Mouse (Mus musculus): ENCODE results near the gene Tmem91. TPM values are rescaled to one million over a fixed set of nuclear protein-coding genes. Genes with fewer than 3 reads are reported as not detected.

Gene Tmem91
- polyA plus RNA-seq, 1 experiment: 0.61 TPM

DNA sequence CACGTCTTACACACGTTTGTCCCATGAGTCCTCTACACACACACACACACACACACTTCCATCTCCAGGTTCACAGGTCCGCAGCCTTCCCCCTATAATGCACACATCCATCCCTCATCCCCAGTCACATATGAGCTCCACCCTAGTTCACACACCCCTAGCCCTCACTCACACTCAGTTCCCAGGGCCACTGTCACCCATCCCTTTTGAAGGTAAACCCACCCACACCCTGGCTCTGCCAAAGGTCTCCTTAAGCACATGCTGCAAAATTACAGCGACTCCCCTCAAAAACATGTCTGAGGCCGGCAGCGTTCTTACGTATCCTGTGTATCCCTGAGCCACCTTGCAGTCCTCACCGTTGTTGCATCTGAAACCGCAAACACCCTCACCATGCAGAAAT lies 669 bp downstream of the Tmem91 start:
- DNase-seq (ENCODE audit: low read depth in 1 of 2, low spot score in 2 of 2): no peak
- WGBS: 13% methylated on average over 9 of the region's 9 CpGs
- Histone ChIP-seq H3K4me1 (ENCODE audit: control insufficient read depth, insufficient read depth, insufficient read length) (0 out of 2 replicates have a peak, but pooled peaks cover 8% of the 10 kb centered on the region), H3K36me3 (ENCODE audit: control insufficient read depth, insufficient read depth, low read length) (no peaks in the 10 kb centered on the region), H3K27ac (ENCODE audit: insufficient read depth, low read length) (no peak overlapping the region), H3K4me3 (ENCODE audit: extremely low read depth, insufficient read depth, insufficient read length) (peak overlapping the region; percentile 17; the same call in 1 of the 2 replicates), H3K27me3 (ENCODE audit: control insufficient read depth, insufficient read depth, low read length) (peaks cover 2% of the 10 kb centered on the region; the same call in 1 of the 2 replicates)
- TF ChIP-seq POLR2A (IDR thresholded peaks at IDR 0.05; ENCODE audit: low read depth, low read length): no peak
- TF ChIP-seq CTCF (IDR thresholded peaks at IDR 0.05; ENCODE audit: extremely low read depth, insufficient read depth, insufficient read length, insufficient replicate concordance): no peak

DNA sequence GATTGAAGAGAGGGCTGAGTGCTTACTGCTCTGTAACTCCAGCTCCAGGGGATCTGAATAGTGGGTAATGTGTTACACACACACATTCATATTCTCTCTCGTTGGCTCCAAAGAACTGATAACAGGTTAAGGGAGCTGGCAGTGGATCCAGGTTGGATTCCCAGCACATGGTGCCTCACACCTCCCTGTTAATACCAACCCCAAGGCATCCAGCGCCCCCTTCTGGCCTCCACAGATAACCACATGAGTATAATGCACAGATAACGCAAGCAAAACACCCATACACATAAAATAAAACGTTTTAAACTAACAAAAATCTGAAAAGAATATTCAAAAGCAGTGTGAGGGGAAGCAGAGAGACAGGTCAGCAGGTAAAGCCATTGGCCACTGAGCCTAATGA lies 2.5 kb downstream of the Tmem91 start:
- TF ChIP-seq POLR2A (IDR thresholded peaks at IDR 0.05; ENCODE audit: low read depth, low read length) (no peak), CTCF (IDR thresholded peaks at IDR 0.05; ENCODE audit: extremely low read depth, insufficient read depth, insufficient read length, insufficient replicate concordance) (no peak)
- Histone ChIP-seq H3K4me1 (ENCODE audit: control insufficient read depth, insufficient read depth, insufficient read length) (0 out of 2 replicates have a peak, but pooled peaks cover 8% of the 10 kb centered on the region), H3K27ac (ENCODE audit: insufficient read depth, low read length) (no peak overlapping the region), H3K4me3 (ENCODE audit: extremely low read depth, insufficient read depth, insufficient read length) (no peak overlapping the region), H3K36me3 (ENCODE audit: control insufficient read depth, insufficient read depth, low read length) (peaks cover 11% of the 10 kb centered on the region), H3K27me3 (ENCODE audit: control insufficient read depth, insufficient read depth, low read length) (peaks cover 2% of the 10 kb centered on the region; the same call in 1 of the 2 replicates)
- 64% methylated on average over 4 of the region's 4 CpGs for WGBS
- no peak for DNase-seq (ENCODE audit: low read depth in 1 of 2, low spot score in 2 of 2)

GRCm38 (mm10) chr7:25671686-25672085 lies 3.3 kb downstream of the Tmem91 start:
- 74% methylated on average over 2 of the region's 2 CpGs for WGBS
- Histone ChIP-seq H3K4me1 (ENCODE audit: control insufficient read depth, insufficient read depth, insufficient read length) (0 out of 2 replicates have a peak, but pooled peaks cover 8% of the 10 kb centered on the region), H3K36me3 (ENCODE audit: control insufficient read depth, insufficient read depth, low read length) (peaks cover 15% of the 10 kb centered on the region), H3K27me3 (ENCODE audit: control insufficient read depth, insufficient read depth, low read length) (peaks cover 2% of the 10 kb centered on the region; the same call in 1 of the 2 replicates), H3K4me3 (ENCODE audit: extremely low read depth, insufficient read depth, insufficient read length) (no peak overlapping the region), H3K27ac (ENCODE audit: insufficient read depth, low read length) (no peak overlapping the region)
- TF ChIP-seq POLR2A (IDR thresholded peaks at IDR 0.05; ENCODE audit: low read depth, low read length): no peak
- no peak for TF ChIP-seq CTCF (IDR thresholded peaks at IDR 0.05; ENCODE audit: extremely low read depth, insufficient read depth, insufficient read length, insufficient replicate concordance)
- DNase-seq (ENCODE audit: low read depth in 1 of 2, low spot score in 2 of 2): no peak

GRCm38 (mm10) chr7:25670096-25670495 lies 4.9 kb downstream of the Tmem91 start:
- no peak overlapping the region for H3K27ac ChIP-seq (ENCODE audit: insufficient read depth, low read length)
- H3K36me3 ChIP-seq (ENCODE audit: control insufficient read depth, insufficient read depth, low read length): peaks cover 30% of the 10 kb centered on the region

DNA sequence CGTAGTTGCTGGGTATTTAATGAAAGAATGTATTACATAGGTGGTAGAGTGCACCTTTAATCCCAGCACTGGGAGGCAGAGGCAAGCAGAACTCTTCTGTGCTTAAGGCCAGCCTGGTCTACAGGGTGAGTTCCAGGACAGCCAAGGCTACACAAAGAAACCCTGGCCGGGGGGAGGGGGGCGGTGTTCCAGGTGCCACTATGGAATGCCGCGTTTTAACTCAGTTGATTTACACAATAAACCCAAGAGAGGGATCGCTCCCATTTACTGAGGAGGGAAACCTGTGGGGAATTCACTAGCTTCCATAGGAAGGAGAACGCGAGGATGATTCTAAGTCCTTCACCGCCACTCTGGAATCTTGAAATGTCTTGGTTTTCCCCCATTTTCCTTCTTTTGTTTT lies 5.3 kb downstream of the Tmem91 start:
- Histone ChIP-seq H3K27ac (ENCODE audit: insufficient read depth, low read length) (no peak overlapping the region), H3K36me3 (ENCODE audit: control insufficient read depth, insufficient read depth, low read length) (peaks cover 33% of the 10 kb centered on the region)
- WGBS: 93% methylated on average over 9 of the region's 9 CpGs

More at GRCm38 (mm10) chr7:25670096-25670495, 4.9 kb downstream of the Tmem91 start:
- TF ChIP-seq CTCF (IDR thresholded peaks at IDR 0.05; ENCODE audit: extremely low read depth, insufficient read depth, insufficient read length, insufficient replicate concordance) (no peak), POLR2A (IDR thresholded peaks at IDR 0.05; ENCODE audit: low read depth, low read length) (no peak)
- peaks cover 2% of the 10 kb centered on the region; the same call in 1 of the 2 replicates for H3K27me3 ChIP-seq (ENCODE audit: control insufficient read depth, insufficient read depth, low read length)
- whole genome bisulfite sequencing: 87% methylated on average over 4 of the region's 4 CpGs
- no peak overlapping the region for H3K4me3 ChIP-seq (ENCODE audit: extremely low read depth, insufficient read depth, insufficient read length)
- DNase-seq (ENCODE audit: low read depth in 1 of 2, low spot score in 2 of 2): no peak
- H3K4me1 ChIP-seq (ENCODE audit: control insufficient read depth, insufficient read depth, insufficient read length): 0 out of 2 replicates have a peak, but pooled peaks cover 7% of the 10 kb centered on the region

GRCm38 (mm10) chr7:25669158-25669557 lies 5.8 kb downstream of the Tmem91 start:
- Histone ChIP-seq H3K36me3 (ENCODE audit: control insufficient read depth, insufficient read depth, low read length) (peaks cover 38% of the 10 kb centered on the region), H3K27ac (ENCODE audit: insufficient read depth, low read length) (no peak overlapping the region), H3K4me3 (ENCODE audit: extremely low read depth, insufficient read depth, insufficient read length) (no peak overlapping the region), H3K4me1 (ENCODE audit: control insufficient read depth, insufficient read depth, insufficient read length) (no peaks in the 10 kb centered on the region), H3K27me3 (ENCODE audit: control insufficient read depth, insufficient read depth, low read length) (no peaks in the 10 kb centered on the region)
- no peak for TF ChIP-seq POLR2A (IDR thresholded peaks at IDR 0.05; ENCODE audit: low read depth, low read length)
- no peak for TF ChIP-seq CTCF (IDR thresholded peaks at IDR 0.05; ENCODE audit: extremely low read depth, insufficient read depth, insufficient read length, insufficient replicate concordance)
- WGBS: 92% methylated on average over 10 of the region's 10 CpGs
- no peak for DNase-seq (ENCODE audit: low read depth in 1 of 2, low spot score in 2 of 2)

More for the DNA sequence above, 5.3 kb downstream of the Tmem91 start:
- H3K27me3 ChIP-seq (ENCODE audit: control insufficient read depth, insufficient read depth, low read length): no peaks in the 10 kb centered on the region
- no peak for TF ChIP-seq CTCF (IDR thresholded peaks at IDR 0.05; ENCODE audit: extremely low read depth, insufficient read depth, insufficient read length, insufficient replicate concordance)
- no peak for TF ChIP-seq POLR2A (IDR thresholded peaks at IDR 0.05; ENCODE audit: low read depth, low read length)
- H3K4me1 ChIP-seq (ENCODE audit: control insufficient read depth, insufficient read depth, insufficient read length): 0 out of 2 replicates have a peak, but pooled peaks cover 3% of the 10 kb centered on the region
- no peak overlapping the region for H3K4me3 ChIP-seq (ENCODE audit: extremely low read depth, insufficient read depth, insufficient read length)
- DNase-seq (ENCODE audit: low read depth in 1 of 2, low spot score in 2 of 2): no peak

DNA sequence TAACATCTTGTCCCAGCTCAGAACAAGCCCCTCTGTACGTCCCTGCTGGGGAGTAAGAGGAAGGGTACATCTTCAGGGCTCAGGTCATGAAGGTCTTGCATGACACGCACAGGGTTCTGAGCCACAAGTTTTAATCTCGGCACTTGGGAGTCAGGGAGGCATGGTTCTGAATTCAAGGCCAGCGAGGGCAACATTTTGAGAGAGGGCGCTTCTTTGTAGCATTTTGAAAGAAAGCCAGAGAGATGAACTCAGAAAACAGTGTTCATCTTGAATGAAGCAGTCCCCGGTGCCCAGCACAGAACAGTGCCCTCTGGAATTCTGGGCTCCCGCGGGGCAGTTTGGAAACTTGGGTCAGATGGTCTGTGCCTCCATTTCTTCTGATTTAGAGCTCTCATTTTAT lies 8.6 kb downstream of the Tmem91 start:
- TF ChIP-seq CTCF (IDR thresholded peaks at IDR 0.05; ENCODE audit: extremely low read depth, insufficient read depth, insufficient read length, insufficient replicate concordance): no peak
- no peak for TF ChIP-seq POLR2A (IDR thresholded peaks at IDR 0.05; ENCODE audit: low read depth, low read length)
- no peak overlapping the region for H3K4me3 ChIP-seq (ENCODE audit: extremely low read depth, insufficient read depth, insufficient read length)
- peaks cover 45% of the 10 kb centered on the region for H3K36me3 ChIP-seq (ENCODE audit: control insufficient read depth, insufficient read depth, low read length)
- WGBS: 93% methylated on average over 8 of the region's 8 CpGs
- no peak for DNase-seq (ENCODE audit: low read depth in 1 of 2, low spot score in 2 of 2)
- H3K4me1 ChIP-seq (ENCODE audit: control insufficient read depth, insufficient read depth, insufficient read length): no peaks in the 10 kb centered on the region
- no peaks in the 10 kb centered on the region for H3K27me3 ChIP-seq (ENCODE audit: control insufficient read depth, insufficient read depth, low read length)
- H3K27ac ChIP-seq (ENCODE audit: insufficient read depth, low read length): no peak overlapping the region

Data from spleen, adult 2 months (tissue).